In the genomic region with DNA sequence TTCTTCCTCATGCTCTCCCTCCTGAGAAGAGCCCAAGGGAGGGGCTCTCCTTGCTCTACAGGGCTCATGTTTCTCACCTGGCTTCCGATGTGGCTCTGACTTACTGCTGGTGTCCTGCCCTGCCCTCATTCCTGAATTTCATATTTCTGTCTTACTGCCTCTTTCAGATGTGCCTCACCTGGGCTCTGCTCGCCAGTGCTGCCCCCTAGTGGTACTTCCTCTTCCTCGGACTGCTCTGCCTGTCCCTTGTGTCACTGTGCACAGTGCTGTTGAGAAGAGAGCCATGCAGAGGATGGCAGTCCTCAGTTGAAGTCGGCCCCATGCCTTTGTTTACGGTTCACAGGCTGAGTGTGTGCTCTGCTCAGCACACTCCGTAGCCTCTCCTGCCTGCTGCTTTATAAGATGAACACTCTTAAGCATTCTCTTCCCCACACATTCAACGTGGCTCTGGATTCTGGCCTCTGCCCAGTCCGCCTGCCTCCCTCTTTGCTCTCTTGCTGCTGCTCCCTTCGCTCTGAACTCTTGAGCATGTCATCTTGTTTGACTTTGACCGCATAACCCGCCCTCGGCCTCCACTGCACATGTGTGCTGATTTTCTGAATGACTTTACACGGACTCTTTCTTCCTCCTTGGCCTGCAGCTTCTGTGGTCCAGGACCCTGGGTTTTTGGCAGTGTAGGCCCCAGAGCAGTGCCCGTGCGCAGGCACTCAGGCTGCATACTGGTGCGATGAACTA, we compare ENCODE assay signal across 9 mouse cellular contexts.
DNase-seq lines count a peak whose midpoint lies in the region; ATAC-seq and TF ChIP-seq lines count a peak whose summit lies in the region.
"Had no signal": no experiment of that assay in that cellular context is flagged by ENCODE, and none has a peak within 500 bp of the region (broad histone marks: within the 10 kb centered on the region; RNA-seq: fewer than 3 reads in every experiment).

No protein-coding gene starts in this region.

- WGBS in midbrain, embryonic 10.5 days: 70% methylated on average over 16 of the region's 16 CpGs
- WGBS in midbrain, embryonic 16.5 days: 65% methylated on average over 16 of the region's 16 CpGs
- 39% methylated on average over 16 of the region's 16 CpGs for WGBS in intestine, postnatal 0 days
- WGBS in limb, embryonic 12.5 days: 66% methylated on average over 16 of the region's 16 CpGs
- 67% methylated on average over 16 of the region's 16 CpGs for WGBS in neural tube, embryonic 14.5 days
- WGBS in thymus, adult 2 months: 76% methylated on average over 16 of the region's 16 CpGs

- H3K27ac ChIP-seq in midbrain, embryonic 10.5 days (replicated peaks): peak overlapping the region; percentile 17; the same call in 1 of the 2 replicates
- H3K27ac ChIP-seq in midbrain, embryonic 16.5 days (ENCODE audit: low read length): no peak overlapping the region
- peak overlapping the region; percentile 1; the same call in 1 of the 2 replicates for H3K27ac ChIP-seq in intestine, postnatal 0 days (ENCODE audit: low read depth, low read length)
- H3K27ac ChIP-seq in limb, embryonic 12.5 days: 0 out of 2 replicates have a peak overlapping the region, but pooled peaks have one; percentile 42
- no peak overlapping the region for H3K27ac ChIP-seq in neural tube, embryonic 14.5 days (ENCODE audit: low read depth, low read length)
- H3K27ac ChIP-seq in thymus, adult 2 months (ENCODE audit: control insufficient read depth, insufficient read depth, low read length): no peak overlapping the region
- H3K27ac ChIP-seq: neural tube, embryonic 12.5 days had no signal

- H3K4me1 ChIP-seq in midbrain, embryonic 10.5 days: peaks cover 72% of the 10 kb centered on the region
- peaks cover 67% of the 10 kb centered on the region for H3K4me1 ChIP-seq in midbrain, embryonic 16.5 days (ENCODE audit: control insufficient read depth, insufficient read depth, low read length)
- H3K4me1 ChIP-seq in intestine, postnatal 0 days (replicated peaks; ENCODE audit: control insufficient read depth, insufficient read depth, low read length): no peaks in the 10 kb centered on the region
- peaks cover 58% of the 10 kb centered on the region for H3K4me1 ChIP-seq in limb, embryonic 12.5 days (replicated peaks)
- peaks cover 34% of the 10 kb centered on the region for H3K4me1 ChIP-seq in neural tube, embryonic 14.5 days (ENCODE audit: control insufficient read depth, insufficient read depth, low read length)
- peaks cover 38% of the 10 kb centered on the region for H3K4me1 ChIP-seq in thymus, adult 2 months (replicated peaks; ENCODE audit: control insufficient read depth, insufficient read depth, low read length)

- H3K4me2 ChIP-seq in midbrain, embryonic 16.5 days (ENCODE audit: low read length): no peak overlapping the region
- no peak overlapping the region for H3K4me2 ChIP-seq in intestine, postnatal 0 days (replicated peaks; ENCODE audit: low read depth)
- no peak overlapping the region for H3K4me2 ChIP-seq in limb, embryonic 12.5 days
- no peak overlapping the region for H3K4me2 ChIP-seq in neural tube, embryonic 14.5 days (ENCODE audit: low read depth, low read length)
- H3K4me2 ChIP-seq: neural tube, embryonic 12.5 days had no signal

- peak; percentile 96 for TF ChIP-seq CTCF in intestine, postnatal 0 days (IDR thresholded peaks at IDR 0.05; ENCODE audit: low read depth)
- TF ChIP-seq CTCF in thymus, adult 2 months (IDR thresholded peaks at IDR 0.05; ENCODE audit: borderline replicate concordance, control insufficient read depth, extremely low read depth, insufficient read depth, low read length, poor library complexity): peak; percentile 85

- H3K9ac ChIP-seq in midbrain, embryonic 16.5 days (ENCODE audit: low read depth, low read length): no peak overlapping the region; the same call in 1 of the 2 replicates
- no peak overlapping the region for H3K9ac ChIP-seq in intestine, postnatal 0 days (ENCODE audit: low read depth, low read length)
- H3K9ac ChIP-seq in limb, embryonic 12.5 days (replicated peaks): no peak overlapping the region
- H3K9ac ChIP-seq in neural tube, embryonic 14.5 days (replicated peaks; ENCODE audit: low read depth, low read length): no peak overlapping the region
- H3K9ac ChIP-seq: neural tube, embryonic 12.5 days had no signal

- H3K9me3 ChIP-seq in midbrain, embryonic 10.5 days (replicated peaks): no peaks in the 10 kb centered on the region
- no peaks in the 10 kb centered on the region for H3K9me3 ChIP-seq in midbrain, embryonic 16.5 days (replicated peaks; ENCODE audit: control insufficient read depth, low read length, poor library complexity, severe bottlenecking)
- H3K9me3 ChIP-seq in intestine, postnatal 0 days (ENCODE audit: control insufficient read depth): no peaks in the 10 kb centered on the region
- no peaks in the 10 kb centered on the region for H3K9me3 ChIP-seq in limb, embryonic 12.5 days
- no peaks in the 10 kb centered on the region for H3K9me3 ChIP-seq in neural tube, embryonic 14.5 days (ENCODE audit: control insufficient read depth, low read length)
- H3K9me3 ChIP-seq: neural tube, embryonic 12.5 days had no signal

- no peak for TF ChIP-seq POLR2A in thymus, adult 2 months (IDR thresholded peaks at IDR 0.05; ENCODE audit: control insufficient read depth, extremely low read depth, insufficient read depth, low read length, poor library complexity)

- no peak overlapping the region for H3K4me3 ChIP-seq in midbrain, embryonic 10.5 days
- no peak overlapping the region for H3K4me3 ChIP-seq in midbrain, embryonic 16.5 days (ENCODE audit: low read depth, low read length)
- no peak overlapping the region for H3K4me3 ChIP-seq in intestine, postnatal 0 days (ENCODE audit: low read depth, low read length)
- H3K4me3 ChIP-seq in limb, embryonic 12.5 days (replicated peaks): no peak overlapping the region
- no peak overlapping the region for H3K4me3 ChIP-seq in neural tube, embryonic 14.5 days (ENCODE audit: low read depth, low read length)
- H3K4me3 ChIP-seq in thymus, adult 2 months (ENCODE audit: control insufficient read depth, insufficient read depth, low read length): no peak overlapping the region
- H3K4me3 ChIP-seq: neural tube, embryonic 12.5 days had no signal

- ATAC-seq in midbrain, embryonic 16.5 days: no peak; the same call in 1 of the 2 replicates
- peak; percentile 68 for ATAC-seq in intestine, postnatal 0 days
- no peak for ATAC-seq in limb, embryonic 12.5 days (ENCODE audit: insufficient number of reproducible peaks, insufficient read depth, low FRiP score, low TSS enrichment, low read depth)
- ATAC-seq in neural tube, embryonic 14.5 days (ENCODE audit: low read depth): peak; percentile 65

- H3K36me3 ChIP-seq in midbrain, embryonic 10.5 days: no peaks in the 10 kb centered on the region
- H3K36me3 ChIP-seq in midbrain, embryonic 16.5 days (ENCODE audit: control insufficient read depth, insufficient read depth, low read length): no peaks in the 10 kb centered on the region
- no peaks in the 10 kb centered on the region for H3K36me3 ChIP-seq in intestine, postnatal 0 days (ENCODE audit: control insufficient read depth, insufficient read depth)
- no peaks in the 10 kb centered on the region for H3K36me3 ChIP-seq in limb, embryonic 12.5 days
- no peaks in the 10 kb centered on the region for H3K36me3 ChIP-seq in neural tube, embryonic 14.5 days (ENCODE audit: control insufficient read depth, insufficient read depth, low read length)
- H3K36me3 ChIP-seq in thymus, adult 2 months (ENCODE audit: control insufficient read depth, insufficient read depth, low read length): no peaks in the 10 kb centered on the region
- H3K36me3 ChIP-seq: neural tube, embryonic 12.5 days had no signal

- no peaks in the 10 kb centered on the region for H3K27me3 ChIP-seq in midbrain, embryonic 10.5 days (ENCODE audit: low read depth, poor library complexity, severe bottlenecking)
- no peaks in the 10 kb centered on the region for H3K27me3 ChIP-seq in midbrain, embryonic 16.5 days (ENCODE audit: control insufficient read depth, insufficient read depth, low read depth, low read length)
- no peaks in the 10 kb centered on the region for H3K27me3 ChIP-seq in intestine, postnatal 0 days (replicated peaks; ENCODE audit: control insufficient read depth, insufficient read depth, low read length)
- H3K27me3 ChIP-seq in limb, embryonic 12.5 days: no peaks in the 10 kb centered on the region
- no peaks in the 10 kb centered on the region for H3K27me3 ChIP-seq in neural tube, embryonic 14.5 days (ENCODE audit: control insufficient read depth, insufficient read depth, low read length)
- H3K27me3 ChIP-seq in thymus, adult 2 months (ENCODE audit: control insufficient read depth, insufficient read depth, low read length): no peaks in the 10 kb centered on the region
- H3K27me3 ChIP-seq: neural tube, embryonic 12.5 days had no signal

- peak; percentile 67 for DNase-seq in midbrain, embryonic 10.5 days (ENCODE audit: low spot score)
- peak; percentile 87 for DNase-seq in cerebellum, adult 9-10 months
- peak; percentile 58 to 60 for DNase-seq in frontal cortex, postnatal 25 days (ENCODE audit: low spot score in 2 of 2)
- DNase-seq in thymus, adult 2 months: peak; percentile 87

Comparison
In these comparisons a context has a peak if more than half of its experiments do, and no peak if none do; other contexts are left out.
1. H3K27ac ChIP-seq: peak in midbrain, embryonic 10.5 days (single experiment), intestine, postnatal 0 days (single experiment) and limb, embryonic 12.5 days (single experiment); none in midbrain, embryonic 16.5 days (single experiment), neural tube, embryonic 14.5 days (single experiment) and thymus, adult 2 months (single experiment).
2. ATAC-seq: peak in intestine, postnatal 0 days (single experiment) and neural tube, embryonic 14.5 days (single experiment); none in midbrain, embryonic 16.5 days (single experiment) and limb, embryonic 12.5 days (single experiment).
3. Peak in every context shown above with its lines, with median percentiles within 50 percentile points of each other: DNase-seq.